Mouse (Mus musculus) midbrain, embryonic 10.5 days (tissue): ENCODE results near the gene Gm47996. TPM values are rescaled to one million over a fixed set of nuclear protein-coding genes. Genes with fewer than 3 reads are reported as not detected.

Source experiments
- polyA plus RNA-seq: library from polyadenylated mRNA; unstranded; fragments of >200 nt; fragmentation: Nextera tagmentation; extraction: Ambion mirVana; gene quantifications from 2 replicates; pipeline ENCODE4 v1.2.1, GENCODE M21; 2016

Gm47996 gene
- polyA plus RNA-seq, 1 experiment from 2014 or later: 0.15 TPM

Other genes with a start within 250 kb of the Gm47996 start
- gene Hmcn1, start 216.7 kb upstream of the Gm47996 start, polyA plus RNA-seq: 4.8 and 5.8 TPM in 2 replicates
- 0.09 and 0.23 TPM in 2 replicates for gene Gm47985, start 27.6 kb upstream of the Gm47996 start, polyA plus RNA-seq
- 0.22 and 0.23 TPM in 2 replicates for gene Gm8947, start 17.8 kb upstream of the Gm47996 start, polyA plus RNA-seq
- gene Gm47995, start 11.7 kb upstream of the Gm47996 start, polyA plus RNA-seq: not detected in 2 replicates
- gene 3110040M04Rik, start 6.0 kb upstream of the Gm47996 start, polyA plus RNA-seq: not detected in 2 replicates
- gene Ivns1abp, start 134.3 kb downstream of the Gm47996 start, polyA plus RNA-seq: 407 and 414 TPM in 2 replicates
- gene Swt1, start 218.3 kb downstream of the Gm47996 start, polyA plus RNA-seq: 21.6 and 22.8 TPM in 2 replicates
- gene Trmt1l, start 218.4 kb downstream of the Gm47996 start, polyA plus RNA-seq: 52.5 and 55.6 TPM in 2 replicates